Mouse (Mus musculus): ENCODE measurements around the gene Usp39. TPM values are rescaled to one million over a fixed set of nuclear protein-coding genes. Genes with fewer than 3 reads are reported as not detected.

Gene Usp39
- polyA plus RNA-seq (2012; rRNA removed; ENCODE audit: low replicate concordance), result 18.7 and 24.3 TPM in 2 replicates

DNA sequence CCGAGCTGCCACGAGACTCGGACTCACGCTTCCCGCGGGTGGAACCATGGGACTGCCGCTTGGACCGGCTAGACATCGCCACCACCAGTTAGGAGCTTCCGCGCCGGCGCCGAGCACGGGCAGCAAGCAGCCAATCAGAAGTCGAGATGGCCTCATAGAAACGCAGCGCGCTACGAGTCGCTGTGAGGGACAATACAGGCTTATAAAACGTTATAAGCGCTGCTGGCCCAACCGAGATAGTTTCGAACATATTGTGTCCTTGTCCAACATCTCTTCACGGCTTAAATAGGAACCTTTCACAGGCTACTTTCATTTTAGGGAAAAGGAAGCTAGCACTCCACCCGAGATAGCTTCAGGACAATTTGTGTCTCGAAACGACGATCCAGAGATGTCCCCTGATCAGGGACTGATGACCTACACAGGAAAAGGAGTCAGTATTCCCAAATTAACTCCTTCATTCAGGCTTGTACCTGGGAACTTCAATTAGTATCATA lies at the start of gene Usp39:
TSS of gene Usp39 (minus strand) at position 111 of the 494 bp plus-strand sequence.

DNA sequence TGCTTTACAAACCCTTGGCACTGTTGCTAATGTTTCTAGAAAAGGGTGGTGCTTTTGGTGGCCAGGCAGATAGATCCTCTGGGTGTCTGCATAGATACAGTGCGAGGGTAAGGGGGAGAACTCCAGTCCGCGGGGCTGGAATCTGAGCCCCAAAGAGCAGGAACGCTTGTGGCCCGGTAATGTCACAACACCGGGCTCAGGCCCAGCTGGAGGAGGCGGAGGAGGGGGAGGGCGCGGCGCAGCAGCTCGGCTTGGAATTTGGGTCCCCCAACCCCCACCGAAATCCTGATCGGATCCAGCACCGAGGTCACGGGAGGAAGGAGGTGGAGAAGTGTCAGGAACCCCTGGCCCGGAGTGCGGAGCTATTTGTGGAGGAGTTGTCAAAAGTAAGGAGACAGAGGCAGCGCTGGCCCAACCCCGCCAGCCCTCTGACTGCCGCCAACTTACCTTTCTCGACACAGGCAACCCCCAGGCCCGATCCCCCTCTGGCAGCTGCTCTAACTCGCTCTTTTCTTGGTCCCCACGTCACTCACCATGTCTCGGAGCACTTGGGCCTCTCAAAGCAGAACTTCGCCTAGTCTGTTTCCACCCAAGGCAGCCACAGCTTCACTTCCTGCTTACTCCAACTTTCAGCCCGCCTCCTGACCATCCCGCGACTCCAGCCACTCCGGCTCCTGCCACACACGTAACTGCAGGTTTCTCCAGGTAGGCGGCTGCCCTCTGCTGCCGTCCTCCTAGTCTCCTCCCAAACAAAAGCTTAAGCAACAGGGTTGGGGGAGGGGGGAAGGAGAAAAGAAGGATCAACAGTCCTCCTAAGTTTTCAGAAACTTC lies 45.2 kb upstream of the Usp39 start, which contains the start of gene Vamp8:
TSS of gene Vamp8 (minus strand) at position 763 of the 831 bp plus-strand sequence.

DNA sequence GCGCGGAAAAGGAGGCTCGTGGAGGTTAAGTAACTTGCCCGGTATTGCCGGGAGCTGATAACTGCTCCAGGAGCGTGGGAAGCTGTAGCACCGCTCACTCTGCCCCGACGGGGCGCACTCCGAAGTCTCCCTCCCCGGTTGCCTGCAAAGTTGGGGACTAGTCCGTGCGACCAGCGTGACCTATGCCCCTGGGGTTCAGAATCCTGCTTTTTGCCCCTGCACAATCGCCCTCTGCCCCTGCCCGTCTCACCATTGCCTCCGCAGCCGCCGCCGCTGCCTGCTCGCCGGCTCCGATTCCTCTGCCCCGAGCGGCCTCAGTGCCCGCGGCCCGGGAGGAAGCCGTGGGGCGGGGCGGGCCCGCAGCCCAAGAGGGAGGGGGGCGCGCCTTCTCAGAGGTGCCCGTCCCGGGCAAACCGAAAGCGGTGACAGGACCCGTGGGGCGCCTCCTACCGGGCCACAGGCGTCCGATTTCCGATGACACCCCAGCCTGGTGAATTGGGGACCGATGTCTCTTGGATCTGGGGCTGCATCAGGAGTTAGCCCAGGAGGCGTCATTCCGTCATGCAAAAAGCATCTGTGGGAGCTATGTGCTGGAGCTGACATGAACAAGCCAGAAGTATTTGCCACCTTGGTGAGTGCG lies 35.3 kb upstream of the Usp39 start, which contains the start of gene Vamp5:
TSS of gene Vamp5 (minus strand) at position 338 of the 640 bp plus-strand sequence.

DNA sequence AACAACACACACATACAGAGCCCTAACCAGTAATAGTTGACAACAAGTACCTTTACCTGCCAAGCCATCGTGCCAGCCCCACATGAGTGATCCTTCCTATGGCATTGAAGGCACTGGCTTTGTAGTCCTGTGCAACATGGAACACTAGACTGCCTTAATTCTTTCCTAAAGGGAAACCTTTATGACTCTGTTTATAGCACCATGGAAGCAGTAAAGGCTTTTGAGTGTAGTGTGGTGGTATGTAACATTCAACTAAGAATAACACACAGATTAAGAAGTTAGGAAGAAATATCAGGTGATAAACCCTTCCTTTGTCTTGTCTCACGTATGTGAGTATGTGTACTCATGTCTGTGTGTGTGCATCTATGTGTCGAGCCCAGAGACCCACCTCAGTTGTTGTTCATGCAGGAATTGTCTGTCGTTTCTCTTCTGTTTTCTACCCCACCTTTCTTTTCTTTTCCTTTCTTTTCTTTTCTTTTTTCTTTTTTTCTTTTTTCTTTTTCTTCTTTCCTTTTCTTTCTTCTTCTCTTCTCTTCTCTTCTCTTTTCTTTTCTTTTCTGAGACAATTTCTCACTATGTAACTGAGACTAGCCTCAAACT lies 22.0 kb upstream of the Usp39 start, which contains the start of gene Rnf181:
TSS of gene Rnf181 (minus strand) at position 113 of the 600 bp plus-strand sequence.

DNA sequence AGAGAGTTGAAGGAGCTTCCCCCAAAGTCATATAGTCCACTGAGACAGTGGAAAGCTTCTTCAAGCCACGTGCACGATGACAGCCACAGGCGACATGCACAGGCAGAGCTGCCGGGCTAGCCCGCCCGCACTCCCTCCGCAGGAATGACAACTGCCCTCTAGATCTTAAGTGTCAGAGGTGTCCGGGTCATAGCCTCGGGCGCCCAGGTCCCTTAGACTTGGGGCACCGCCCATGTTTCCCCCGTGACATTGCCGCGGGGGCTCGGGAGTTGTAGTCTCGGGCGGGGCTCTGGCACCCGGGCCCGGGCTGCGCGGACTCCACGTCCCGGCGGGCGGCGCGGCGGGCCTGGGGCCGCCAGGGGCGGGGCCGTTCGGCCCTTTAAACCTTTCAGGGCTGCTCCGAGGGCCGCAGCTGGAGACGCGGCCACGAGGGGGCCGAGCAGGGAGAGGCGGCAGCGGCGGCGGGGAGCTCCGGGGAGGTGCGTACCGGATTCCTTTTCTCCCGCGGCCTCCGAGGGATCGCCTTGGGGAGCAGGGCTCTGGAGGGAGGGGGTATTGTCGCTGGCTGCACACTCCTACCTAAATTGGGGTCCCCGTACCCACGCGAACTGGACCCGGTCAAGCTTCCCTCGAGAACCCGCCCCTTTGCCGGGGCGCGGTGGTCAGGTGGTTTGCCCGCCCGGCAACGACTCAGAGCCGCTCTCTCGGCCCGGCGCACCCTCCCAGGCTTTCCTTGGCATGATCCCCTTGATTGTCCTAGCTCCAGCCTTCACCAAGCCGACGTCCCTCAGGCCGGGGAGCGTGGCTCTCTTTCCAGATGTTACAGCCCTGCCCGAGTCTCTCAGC lies 10.3 kb upstream of the Usp39 start, which contains the start of gene Tmem150a:
TSS of gene Tmem150a (plus strand) at position 382 of the 846 bp plus-strand sequence.

DNA sequence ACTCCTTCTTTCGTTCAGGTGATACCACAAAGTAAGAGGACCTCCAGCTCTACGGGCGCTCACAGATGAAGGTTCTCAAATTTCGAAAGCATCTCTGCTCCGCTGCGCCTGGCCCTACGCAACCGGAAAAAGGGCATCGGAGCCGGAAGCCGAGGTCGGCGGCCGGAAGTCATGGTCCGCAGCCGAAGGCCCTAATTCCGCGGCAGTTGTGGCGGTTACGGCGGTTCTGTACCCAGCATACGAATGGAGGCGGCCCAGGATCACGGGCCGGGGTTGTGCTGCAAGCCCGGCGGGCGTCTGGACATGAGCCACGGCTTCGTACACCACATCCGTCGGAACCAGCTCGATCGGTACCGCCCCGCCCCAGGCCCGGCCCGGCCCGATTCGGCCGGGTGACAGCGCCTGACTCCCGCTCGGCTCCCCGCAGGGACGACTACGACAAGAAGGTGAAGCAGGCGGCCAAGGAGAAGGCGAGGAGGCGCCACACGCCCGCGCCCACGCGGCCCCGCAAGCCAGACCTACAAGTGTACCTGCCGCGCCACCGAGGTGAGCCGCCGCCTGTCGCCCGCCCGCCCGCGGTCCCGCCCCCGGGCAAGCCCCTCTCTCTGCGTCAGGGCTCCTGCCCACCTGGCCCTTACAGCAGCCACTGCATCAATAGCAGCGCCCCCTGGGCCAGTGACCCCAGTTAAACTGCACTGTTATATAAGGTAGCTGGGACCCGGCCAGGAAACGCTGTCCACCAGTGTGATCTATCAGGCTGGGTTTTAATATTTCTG lies 2.4 kb upstream of the Usp39 start, which contains the start of gene 0610030E20Rik:
TSS of gene 0610030E20Rik (plus strand) at position 152 of the 776 bp plus-strand sequence.

Other genes starting within 250 kb of the Usp39 start
- gene St3gal5, start 247.6 kb downstream of the Usp39 start, polyA plus RNA-seq (2012; rRNA removed; ENCODE audit: low replicate concordance), result 9.5 and 16.1 TPM in 2 replicates
- gene Atoh8, start 109.6 kb downstream of the Usp39 start, polyA plus RNA-seq (2012; rRNA removed; ENCODE audit: low replicate concordance), result 16.6 and 18.7 TPM in 2 replicates
- gene Sftpb, start 40.6 kb downstream of the Usp39 start, polyA plus RNA-seq (2012; rRNA removed; ENCODE audit: low replicate concordance), result 0.10 and 0.57 TPM in 2 replicates
- 20.1 and 24.2 TPM in 2 replicates for gene 0610030E20Rik, start 2.1 kb upstream of the Usp39 start, polyA plus RNA-seq (2012; rRNA removed; ENCODE audit: low replicate concordance)
- 39.9 and 57.7 TPM in 2 replicates for gene Tmem150a, start 10.3 kb upstream of the Usp39 start, polyA plus RNA-seq (2012; rRNA removed; ENCODE audit: low replicate concordance)
- gene Rnf181, start 21.8 kb upstream of the Usp39 start, polyA plus RNA-seq (2012; rRNA removed; ENCODE audit: low replicate concordance), result 83.3 and 97.2 TPM in 2 replicates
- gene Vamp5, start 35.3 kb upstream of the Usp39 start, polyA plus RNA-seq (2012; rRNA removed; ENCODE audit: low replicate concordance), result 22.3 and 33.6 TPM in 2 replicates
- 111 and 113 TPM in 2 replicates for gene Vamp8, start 45.5 kb upstream of the Usp39 start, polyA plus RNA-seq (2012; rRNA removed; ENCODE audit: low replicate concordance)
- gene Ggcx, start 69.1 kb upstream of the Usp39 start, polyA plus RNA-seq (2012; rRNA removed; ENCODE audit: low replicate concordance), result 38.4 and 41.4 TPM in 2 replicates
- gene Mat2a, start 94.4 kb upstream of the Usp39 start, polyA plus RNA-seq (2012; rRNA removed; ENCODE audit: low replicate concordance), result 115 and 120 TPM in 2 replicates
- 0.57 and 1.0 TPM in 2 replicates for gene Sh2d6, start 176.5 kb upstream of the Usp39 start, polyA plus RNA-seq (2012; rRNA removed; ENCODE audit: low replicate concordance)
- gene Capg, start 199.2 kb upstream of the Usp39 start, polyA plus RNA-seq (2012; rRNA removed; ENCODE audit: low replicate concordance), result 56.2 and 70.5 TPM in 2 replicates

Data from subcutaneous adipose tissue, adult 2 months (tissue).